Comparison of ENCODE assay signal across 19 mouse cellular contexts in the genomic region with DNA sequence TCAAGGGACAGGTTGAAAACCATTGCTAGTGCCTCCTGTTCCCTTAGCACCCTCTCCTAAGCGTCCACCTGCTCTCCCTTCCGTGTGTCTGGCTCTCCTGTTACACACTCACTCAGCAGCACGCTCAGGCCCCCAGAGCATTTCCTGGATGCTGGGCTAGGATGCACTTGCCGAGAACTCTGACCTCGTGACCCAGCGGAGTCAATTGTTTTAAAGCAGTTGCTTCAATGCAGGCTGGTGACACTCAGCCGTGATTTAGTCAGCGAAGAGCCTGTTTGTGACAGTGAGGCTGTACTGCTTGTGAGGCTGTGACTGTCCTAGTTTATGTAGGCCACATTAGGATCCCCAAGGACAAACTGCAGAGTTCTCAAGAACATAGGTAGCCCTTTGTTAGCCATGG. TPM values are rescaled to one million over a fixed set of nuclear protein-coding genes. Genes with fewer than 3 reads are reported as not detected.
DNase-seq lines count a peak whose midpoint lies in the region; ATAC-seq and TF ChIP-seq lines count a peak whose summit lies in the region.
"Had no signal": no experiment of that assay in that cellular context is flagged by ENCODE, and none has a peak within 500 bp of the region (broad histone marks: within the 10 kb centered on the region; RNA-seq: fewer than 3 reads in every experiment).

No protein-coding gene starts in this region.

- TF ChIP-seq POLR2A in kidney, adult 2 months (IDR thresholded peaks at IDR 0.05; ENCODE audit: low read depth, low read length), result no peak
- no peak for TF ChIP-seq POLR2A in ES-Bruce4 (IDR thresholded peaks at IDR 0.05; ENCODE audit: insufficient read depth, low read length)

- no peak overlapping the region for H3K4me2 ChIP-seq in kidney, embryonic 16.5 days (replicated peaks; ENCODE audit: low read depth, low read length)
- H3K4me2 ChIP-seq in liver, embryonic 16.5 days (ENCODE audit: low read depth, low read length), result no peak overlapping the region
- H3K4me2 ChIP-seq in liver, embryonic 11.5 days, result no peak overlapping the region
- no peak overlapping the region for H3K4me2 ChIP-seq in forebrain, embryonic 15.5 days (replicated peaks)
- H3K4me2 ChIP-seq: forebrain, embryonic 13.5 days; heart, embryonic 12.5 days; hindbrain, embryonic 14.5 days had no signal

- ATAC-seq in kidney, embryonic 16.5 days (ENCODE audit: low FRiP score, low TSS enrichment), result no peak
- no peak for ATAC-seq in liver, embryonic 16.5 days (ENCODE audit: low read depth)
- no peak for ATAC-seq in liver, embryonic 11.5 days (replicated peaks; ENCODE audit: low FRiP score)
- no peak for ATAC-seq in forebrain, embryonic 15.5 days (replicated peaks)
- ATAC-seq: forebrain, embryonic 13.5 days had no signal

- no peaks in the 10 kb centered on the region; the same call in 1 of the 2 replicates for H3K36me3 ChIP-seq in kidney, adult 2 months (ENCODE audit: control insufficient read depth, insufficient read depth, low read length)
- peaks cover 48% of the 10 kb centered on the region for H3K36me3 ChIP-seq in kidney, embryonic 16.5 days (ENCODE audit: insufficient read depth, low read length)
- peaks cover 9% of the 10 kb centered on the region for H3K36me3 ChIP-seq in liver, embryonic 16.5 days (ENCODE audit: control insufficient read depth, insufficient read depth)
- peaks cover 17% of the 10 kb centered on the region for H3K36me3 ChIP-seq in liver, embryonic 11.5 days (ENCODE audit: control insufficient read depth, insufficient read depth, low read length)
- H3K36me3 ChIP-seq in ES-Bruce4 (ENCODE audit: control insufficient read depth, insufficient read depth, low read length, poor library complexity, severe bottlenecking), result peaks cover 43% of the 10 kb centered on the region
- peaks cover 47% of the 10 kb centered on the region for H3K36me3 ChIP-seq in forebrain, embryonic 15.5 days

- no peaks in the 10 kb centered on the region for H3K9me3 ChIP-seq in kidney, embryonic 16.5 days (ENCODE audit: low read length)
- H3K9me3 ChIP-seq in liver, embryonic 16.5 days (replicated peaks; ENCODE audit: control insufficient read depth, low read length), result no peaks in the 10 kb centered on the region
- no peaks in the 10 kb centered on the region for H3K9me3 ChIP-seq in liver, embryonic 11.5 days (ENCODE audit: control insufficient read depth, low read length)
- no peaks in the 10 kb centered on the region for H3K9me3 ChIP-seq in ES-Bruce4 (replicated peaks; ENCODE audit: control insufficient read depth, insufficient read depth, low read length, poor library complexity, severe bottlenecking)
- no peaks in the 10 kb centered on the region for H3K9me3 ChIP-seq in forebrain, embryonic 15.5 days
- H3K9me3 ChIP-seq: embryonic facial prominence, embryonic 10.5 days; forebrain, embryonic 13.5 days; heart, embryonic 12.5 days; hindbrain, embryonic 10.5 days had no signal

- H3K27ac ChIP-seq in kidney, adult 2 months (ENCODE audit: insufficient read depth, low read depth, low read length), result no peak overlapping the region
- H3K27ac ChIP-seq in kidney, embryonic 16.5 days (ENCODE audit: low read length), result no peak overlapping the region
- peak overlapping the region; percentile 86 for H3K27ac ChIP-seq in liver, embryonic 16.5 days (ENCODE audit: low read length)
- H3K27ac ChIP-seq in liver, embryonic 11.5 days (ENCODE audit: low read depth, low read length), result no peak overlapping the region
- H3K27ac ChIP-seq in ES-Bruce4 (ENCODE audit: insufficient read depth, low read length), result no peak overlapping the region
- H3K27ac ChIP-seq in forebrain, embryonic 15.5 days (replicated peaks), result no peak overlapping the region
- H3K27ac ChIP-seq: embryonic facial prominence, embryonic 10.5 days; forebrain, embryonic 13.5 days; gastrocnemius, adult 2 months; hindbrain, embryonic 10.5 days; hindbrain, embryonic 14.5 days had no signal

- TF ChIP-seq EP300 in ES-Bruce4 (IDR thresholded peaks at IDR 0.05; ENCODE audit: insufficient read depth, low read depth, low read length), result peak; percentile 26; the same call in 1 of the 2 replicates

- DNase-seq in kidney, adult 2 months, result peak; percentile 38
- DNase-seq in liver, embryonic 11.5 days (ENCODE audit: low spot score), result no peak
- peak; percentile 50 for DNase-seq in embryo, embryonic 11 days
- DNase-seq in right cerebral cortex, postnatal 25 days, result no peak
- DNase-seq: adrenal gland, adult 8-10 months; cerebellum, adult 2 months; cerebellum, postnatal 10 days; gastrocnemius, adult 2 months; gastrocnemius, postnatal 25 days had no signal

- H3K4me3 ChIP-seq in kidney, adult 2 months (ENCODE audit: insufficient read depth, low read depth, low read length), result no peak overlapping the region
- no peak overlapping the region for H3K4me3 ChIP-seq in kidney, embryonic 16.5 days (ENCODE audit: low read length)
- H3K4me3 ChIP-seq in liver, embryonic 16.5 days (ENCODE audit: low read depth, low read length), result no peak overlapping the region
- no peak overlapping the region for H3K4me3 ChIP-seq in liver, embryonic 11.5 days (ENCODE audit: low read depth, low read length)
- H3K4me3 ChIP-seq in ES-Bruce4 (ENCODE audit: low read depth, low read length), result no peak overlapping the region
- H3K4me3 ChIP-seq in forebrain, embryonic 15.5 days, result no peak overlapping the region
- H3K4me3 ChIP-seq: embryonic facial prominence, embryonic 10.5 days; forebrain, embryonic 13.5 days; gastrocnemius, adult 2 months; heart, embryonic 12.5 days; hindbrain, embryonic 10.5 days had no signal

- peaks cover 44% of the 10 kb centered on the region for H3K4me1 ChIP-seq in kidney, adult 2 months (ENCODE audit: control insufficient read depth, insufficient read depth, low read length)
- peaks cover 18% of the 10 kb centered on the region for H3K4me1 ChIP-seq in kidney, embryonic 16.5 days (ENCODE audit: insufficient read depth, low read length)
- H3K4me1 ChIP-seq in liver, embryonic 16.5 days (ENCODE audit: control insufficient read depth, low read depth, low read length), result peaks cover 14% of the 10 kb centered on the region
- no peaks in the 10 kb centered on the region; the same call in 1 of the 2 replicates for H3K4me1 ChIP-seq in liver, embryonic 11.5 days (replicated peaks; ENCODE audit: control insufficient read depth, insufficient read depth, low read length)
- H3K4me1 ChIP-seq in ES-Bruce4 (ENCODE audit: control insufficient read depth, insufficient read depth, low read length), result peaks cover 15% of the 10 kb centered on the region
- H3K4me1 ChIP-seq in forebrain, embryonic 15.5 days, result no peaks in the 10 kb centered on the region
- H3K4me1 ChIP-seq: forebrain, embryonic 13.5 days had no signal

- H3K9ac ChIP-seq in kidney, embryonic 16.5 days (replicated peaks; ENCODE audit: low read length), result no peak overlapping the region
- H3K9ac ChIP-seq in liver, embryonic 16.5 days (ENCODE audit: low read depth, low read length), result no peak overlapping the region
- no peak overlapping the region for H3K9ac ChIP-seq in liver, embryonic 11.5 days (ENCODE audit: low read depth, low read length)
- H3K9ac ChIP-seq in ES-Bruce4 (ENCODE audit: low read depth, poor library complexity, severe bottlenecking), result no peak overlapping the region
- H3K9ac ChIP-seq in forebrain, embryonic 15.5 days (replicated peaks), result no peak overlapping the region
- H3K9ac ChIP-seq: forebrain, embryonic 13.5 days; heart, embryonic 12.5 days; hindbrain, embryonic 14.5 days had no signal

- no peaks in the 10 kb centered on the region for H3K27me3 ChIP-seq in kidney, adult 2 months (replicated peaks; ENCODE audit: control insufficient read depth, insufficient read depth, low read length)
- H3K27me3 ChIP-seq in kidney, embryonic 16.5 days (ENCODE audit: insufficient read depth, low read length), result no peaks in the 10 kb centered on the region
- H3K27me3 ChIP-seq in liver, embryonic 16.5 days (ENCODE audit: control insufficient read depth, insufficient read depth, low read depth, low read length), result no peaks in the 10 kb centered on the region
- no peaks in the 10 kb centered on the region for H3K27me3 ChIP-seq in liver, embryonic 11.5 days (replicated peaks; ENCODE audit: control insufficient read depth, insufficient read depth, low read length)
- no peaks in the 10 kb centered on the region for H3K27me3 ChIP-seq in ES-Bruce4 (ENCODE audit: control insufficient read depth, insufficient read depth, low read length, poor library complexity, severe bottlenecking)
- H3K27me3 ChIP-seq in forebrain, embryonic 15.5 days, result no peaks in the 10 kb centered on the region
- H3K27me3 ChIP-seq: CH12.LX; forebrain, embryonic 13.5 days; heart, embryonic 12.5 days had no signal

- no peak for TF ChIP-seq CTCF in kidney, adult 2 months (conservative IDR thresholded peaks at IDR 0.05; ENCODE audit: insufficient read depth, insufficient read length, low read depth, low read length)
- TF ChIP-seq CTCF in ES-Bruce4 (IDR thresholded peaks at IDR 0.05; ENCODE audit: low read depth, low read length), result no peak

- WGBS in kidney, adult 2 months, result 37% methylated on average over 8 of the region's 8 CpGs
- 20% methylated on average over 8 of the region's 8 CpGs for WGBS in kidney, embryonic 16.5 days
- 53% methylated on average over 8 of the region's 8 CpGs for WGBS in liver, embryonic 16.5 days (ENCODE audit: insufficient replicate concordance)
- WGBS in liver, embryonic 11.5 days, result 60% methylated on average over 8 of the region's 8 CpGs
- WGBS in forebrain, embryonic 15.5 days, result 71% methylated on average over 8 of the region's 8 CpGs

RNA-seq across cellular contexts. Expression of a gene that starts 10.1 kb away (rescaled TPM):
- 205 and 234 TPM in 2 replicates for polyA plus RNA-seq in kidney, adult 2 months (2012; rRNA removed)
- 45.7 and 69.7 TPM in 2 replicates for polyA plus RNA-seq in kidney, embryonic 16.5 days (2015; fragmentation: Nextera tagmentation; extraction: Ambion mirVana)
- polyA plus RNA-seq in liver, embryonic 16.5 days (2015; fragmentation: Nextera tagmentation; extraction: Ambion mirVana), result 16.8 and 20.5 TPM in 2 replicates
- 36.3 and 45.8 TPM in 2 replicates for polyA plus RNA-seq in liver, embryonic 11.5 days (2014; fragmentation: Nextera tagmentation; extraction: Ambion mirVana)
- polyA plus RNA-seq in ES-Bruce4 (2011; ENCODE audit: insufficient read depth, insufficient read length, low read depth, missing spikeins), result 49.5 and 56.1 TPM in 2 replicates
- 196 and 213 TPM in 2 replicates for polyA plus RNA-seq in forebrain, embryonic 15.5 days (2015; fragmentation: Nextera tagmentation; extraction: Ambion mirVana)

RNA-seq across cellular contexts. Expression of a gene that starts 21.6 kb away (rescaled TPM):
- 12.9 and 13.0 TPM in 2 replicates for polyA plus RNA-seq in kidney, adult 2 months (2012; rRNA removed)
- 114 and 128 TPM in 2 replicates for polyA plus RNA-seq in kidney, embryonic 16.5 days (2015; fragmentation: Nextera tagmentation; extraction: Ambion mirVana)
- 44.3 and 46.6 TPM in 2 replicates for polyA plus RNA-seq in liver, embryonic 16.5 days (2015; fragmentation: Nextera tagmentation; extraction: Ambion mirVana)
- polyA plus RNA-seq in liver, embryonic 11.5 days (2014; fragmentation: Nextera tagmentation; extraction: Ambion mirVana), result 121 and 131 TPM in 2 replicates
- polyA plus RNA-seq in ES-Bruce4 (2011; ENCODE audit: insufficient read depth, insufficient read length, low read depth, missing spikeins), result 146 and 158 TPM in 2 replicates
- 54.5 and 59.3 TPM in 2 replicates for polyA plus RNA-seq in forebrain, embryonic 15.5 days (2015; fragmentation: Nextera tagmentation; extraction: Ambion mirVana)

RNA-seq across cellular contexts. Expression of a gene that starts 46.6 kb away (rescaled TPM):
- 1.6 and 1.9 TPM in 2 replicates for polyA plus RNA-seq in kidney, adult 2 months (2012; rRNA removed)
- 0.37 and 0.78 TPM in 2 replicates for polyA plus RNA-seq in kidney, embryonic 16.5 days (2015; fragmentation: Nextera tagmentation; extraction: Ambion mirVana)
- polyA plus RNA-seq in liver, embryonic 16.5 days (2015; fragmentation: Nextera tagmentation; extraction: Ambion mirVana), result 0.05 and 0.06 TPM in 2 replicates
- polyA plus RNA-seq in liver, embryonic 11.5 days (2014; fragmentation: Nextera tagmentation; extraction: Ambion mirVana), result 0.01 and 0.17 TPM in 2 replicates
- polyA plus RNA-seq in ES-Bruce4 (2011; ENCODE audit: insufficient read depth, insufficient read length, low read depth, missing spikeins), result 1.3 and 1.6 TPM in 2 replicates
- 4.5 and 5.5 TPM in 2 replicates for polyA plus RNA-seq in forebrain, embryonic 15.5 days (2015; fragmentation: Nextera tagmentation; extraction: Ambion mirVana)

RNA-seq across cellular contexts. Expression of a gene that starts 48.3 kb away (rescaled TPM):
- polyA plus RNA-seq in kidney, adult 2 months (2012; rRNA removed), result 17.2 and 20.8 TPM in 2 replicates
- 14.6 and 17.1 TPM in 2 replicates for polyA plus RNA-seq in kidney, embryonic 16.5 days (2015; fragmentation: Nextera tagmentation; extraction: Ambion mirVana)
- 1.5 and 1.8 TPM in 2 replicates for polyA plus RNA-seq in liver, embryonic 16.5 days (2015; fragmentation: Nextera tagmentation; extraction: Ambion mirVana)
- 1.4 and 2.2 TPM in 2 replicates for polyA plus RNA-seq in liver, embryonic 11.5 days (2014; fragmentation: Nextera tagmentation; extraction: Ambion mirVana)
- 15.7 and 21.6 TPM in 2 replicates for polyA plus RNA-seq in ES-Bruce4 (2011; ENCODE audit: insufficient read depth, insufficient read length, low read depth, missing spikeins)
- 1.4 and 1.7 TPM in 2 replicates for polyA plus RNA-seq in forebrain, embryonic 15.5 days (2015; fragmentation: Nextera tagmentation; extraction: Ambion mirVana)

Comparison
In these comparisons a context has a peak if more than half of its experiments do, and no peak if none do; other contexts are left out.
1. DNase-seq: peak in kidney, adult 2 months (single experiment) and embryo, embryonic 11 days (single experiment); none in liver, embryonic 11.5 days (single experiment) and right cerebral cortex, postnatal 25 days (single experiment).